14 mouse cellular contexts compared by ENCODE assay signal in the genomic region with DNA sequence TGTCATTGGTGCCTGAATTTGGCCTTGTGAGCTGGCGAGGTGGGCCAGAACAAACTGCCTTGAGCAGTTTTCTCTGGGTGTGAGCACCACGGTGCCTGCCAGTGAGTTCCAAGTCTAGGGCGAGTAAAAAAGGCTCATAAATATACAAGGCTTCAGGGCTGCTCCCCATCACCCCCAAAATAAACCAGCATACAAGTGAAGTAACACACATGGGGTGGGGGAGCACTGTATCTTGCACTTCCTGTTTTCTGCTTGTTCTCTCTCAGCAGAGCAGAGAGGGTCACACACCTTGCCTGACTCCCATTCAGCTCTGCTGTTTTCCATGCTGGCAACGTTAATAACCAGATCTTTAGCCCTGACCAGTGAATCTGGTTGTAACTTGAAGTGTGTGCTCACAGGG. TPM values are rescaled to one million over a fixed set of nuclear protein-coding genes. Genes with fewer than 3 reads are reported as not detected.
DNase-seq lines count a peak whose midpoint lies in the region; ATAC-seq lines count a peak whose summit lies in the region.
"Had no signal": no experiment of that assay in that cellular context is flagged by ENCODE, and none has a peak within 500 bp of the region (broad histone marks: within the 10 kb centered on the region; RNA-seq: fewer than 3 reads in every experiment).

No protein-coding gene starts in this region.

- peak; percentile 62 for DNase-seq in A20 (ENCODE audit: low read depth, low spot score)
- peak; percentile 52 for DNase-seq in thymus, postnatal 25 days
- DNase-seq in cerebellum, adult 9-11 months: no peak
- DNase-seq in cerebellum, adult 18-20 months: no peak
- no peak for DNase-seq in left cerebral cortex, adult 18-20 months (ENCODE audit: low spot score in 2 of 2)
- DNase-seq: adrenal gland, postnatal 14 days; cerebellum, postnatal 10 days; kidney, postnatal 36 days; right cerebral cortex, postnatal 4 days had no signal

- peak; percentile 49 for ATAC-seq in CD4-positive, CD25-positive, alpha-beta regulatory T cell, adult 4 months
- peak; percentile 86 for ATAC-seq in megakaryocyte progenitor cell, adult 5-6 weeks (replicated peaks; ENCODE audit: poor library complexity)
- ATAC-seq: intestine, postnatal 0 days; midbrain, embryonic 13.5 days had no signal

RNA-seq across cellular contexts. Expression of a gene that starts 29.1 kb away (rescaled TPM):
- polyA plus RNA-seq in CD4-positive, CD25-positive, alpha-beta regulatory T cell, adult 4 months (2017; shearing (Covaris generic)): 10 to 100 TPM; 27.0 TPM
- total RNA-seq in megakaryocyte progenitor cell, adult 5-6 weeks (2015): 19.4 and 23.6 TPM in 2 replicates
- 19.8 and 20.8 TPM in 2 replicates for total RNA-seq in megakaryocyte progenitor cell, adult 5-6 weeks (2017)
- 10 to 100 TPM; 19.4 to 20.0 TPM for total RNA-seq in left cerebral cortex, adult 18-20 months (2021)

RNA-seq across cellular contexts. Expression of a gene that starts 29.1 kb away (rescaled TPM):
- 10 to 100 TPM; 19.5 to 26.0 TPM for polyA plus RNA-seq in CD4-positive, CD25-positive, alpha-beta regulatory T cell, adult 4 months (2017; shearing (Covaris generic))
- 5.9 and 11.8 TPM in 2 replicates for total RNA-seq in megakaryocyte progenitor cell, adult 5-6 weeks (2015)
- 2.7 and 3.5 TPM in 2 replicates for total RNA-seq in megakaryocyte progenitor cell, adult 5-6 weeks (2017)
- 1 to 10 TPM; 7.2 to 8.7 TPM for total RNA-seq in left cerebral cortex, adult 18-20 months (2021)

RNA-seq across cellular contexts. Expression of a gene that starts 55.0 kb away (rescaled TPM):
- not detected for polyA plus RNA-seq in CD4-positive, CD25-positive, alpha-beta regulatory T cell, adult 4 months (2017; shearing (Covaris generic))
- 0.10 TPM in 1 of 2 replicates, not detected in the other for total RNA-seq in megakaryocyte progenitor cell, adult 5-6 weeks (2015)
- total RNA-seq in megakaryocyte progenitor cell, adult 5-6 weeks (2017): not detected in 2 replicates
- 10 to 100 TPM; 39.9 to 47.2 TPM for total RNA-seq in left cerebral cortex, adult 18-20 months (2021)
- polyA plus RNA-seq: C2C12 had no signal

Comparison
In these comparisons a context has a peak if more than half of its experiments do, and no peak if none do; other contexts are left out.
1. DNase-seq: peak in A20 (single experiment) and thymus, postnatal 25 days (single experiment); none in cerebellum, adult 9-11 months (single experiment), cerebellum, adult 18-20 months (0 of 2) and left cerebral cortex, adult 18-20 months (0 of 2).
2. RNA of a gene that starts 55.0 kb away (total RNA-seq): 39.9 to 47.2 TPM in left cerebral cortex, adult 18-20 months; 0.10 TPM in megakaryocyte progenitor cell, adult 5-6 weeks; every median in the first group is over 10 times any median in the second.